Comparison of ENCODE assay signal across 11 mouse cellular contexts in the genomic region with DNA sequence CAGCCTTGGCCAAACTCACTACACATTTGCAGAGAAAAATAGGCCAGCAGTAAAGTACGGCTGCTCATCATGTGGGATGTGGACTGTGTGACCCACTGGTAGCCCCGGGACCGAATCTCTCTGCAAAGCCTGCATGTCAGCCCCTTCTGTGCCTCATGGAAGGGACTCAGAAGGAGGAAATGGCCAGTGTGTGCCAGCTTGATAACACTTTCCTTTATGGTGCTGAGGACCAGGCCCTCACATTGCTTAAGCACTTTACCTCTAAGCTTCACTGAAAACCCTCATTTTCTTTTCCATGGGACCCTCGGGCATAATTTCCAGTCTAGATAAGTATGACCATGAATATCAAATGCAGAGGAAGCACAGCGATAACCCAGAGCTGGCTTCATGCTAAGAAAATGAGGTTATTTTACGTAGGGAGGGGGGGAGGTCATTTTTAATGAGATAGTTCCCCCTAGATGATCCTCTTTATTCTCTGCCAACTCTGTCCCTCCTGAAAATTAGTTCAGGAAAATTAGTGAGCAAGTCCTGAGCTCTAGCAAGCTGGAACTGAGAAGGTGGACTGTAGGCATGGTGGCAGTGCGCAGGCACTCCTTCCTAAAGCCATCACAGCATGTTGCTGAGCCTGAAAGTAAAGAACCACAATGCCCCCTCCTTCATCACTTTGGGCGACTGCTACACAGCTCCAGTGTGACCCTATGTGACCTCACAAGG.
DNase-seq lines count a peak whose midpoint lies in the region; ATAC-seq and TF ChIP-seq lines count a peak whose summit lies in the region.
"Had no signal": no experiment of that assay in that cellular context is flagged by ENCODE, and none has a peak within 500 bp of the region (broad histone marks: within the 10 kb centered on the region; RNA-seq: fewer than 3 reads in every experiment).

No protein-coding gene starts in this region.

- no peak overlapping the region for H3K4me2 ChIP-seq in intestine, embryonic 14.5 days (ENCODE audit: low read length)
- H3K4me2 ChIP-seq in intestine, postnatal 0 days (replicated peaks; ENCODE audit: low read depth), result no peak overlapping the region
- no peak overlapping the region for H3K4me2 ChIP-seq in hindbrain, embryonic 13.5 days
- H3K4me2 ChIP-seq in midbrain, embryonic 14.5 days (ENCODE audit: low read length), result no peak overlapping the region
- H3K4me2 ChIP-seq: embryonic facial prominence, embryonic 15.5 days had no signal

- 55% methylated on average over 8 of the region's 8 CpGs for WGBS in intestine, embryonic 14.5 days
- WGBS in intestine, postnatal 0 days, result 66% methylated on average over 8 of the region's 8 CpGs
- whole genome bisulfite sequencing in embryonic facial prominence, embryonic 10.5 days, result 73% methylated on average over 8 of the region's 8 CpGs
- WGBS in hindbrain, embryonic 13.5 days, result 47% methylated on average over 8 of the region's 8 CpGs
- WGBS in midbrain, embryonic 14.5 days, result 56% methylated on average over 8 of the region's 8 CpGs

- 0 out of 2 replicates have a peak, but pooled peaks have one; percentile 5 for ATAC-seq in intestine, embryonic 14.5 days (replicated peaks; ENCODE audit: low FRiP score, low TSS enrichment, low read depth)
- ATAC-seq in intestine, postnatal 0 days, result no peak
- peak; percentile 67 for ATAC-seq in hindbrain, embryonic 13.5 days (ENCODE audit: low FRiP score)
- no peak for ATAC-seq in midbrain, embryonic 14.5 days (ENCODE audit: low FRiP score, low TSS enrichment)
- no peak for ATAC-seq in erythroid progenitor cell, adult 5-6 weeks (replicated peaks; ENCODE audit: low FRiP score, poor library complexity, severe bottlenecking)

- H3K4me3 ChIP-seq in intestine, embryonic 14.5 days (ENCODE audit: low read depth, low read length), result no peak overlapping the region
- no peak overlapping the region for H3K4me3 ChIP-seq in intestine, postnatal 0 days (ENCODE audit: low read depth, low read length)
- H3K4me3 ChIP-seq in embryonic facial prominence, embryonic 10.5 days, result no peak overlapping the region
- no peak overlapping the region for H3K4me3 ChIP-seq in hindbrain, embryonic 13.5 days
- H3K4me3 ChIP-seq in midbrain, embryonic 14.5 days (replicated peaks; ENCODE audit: low read depth, low read length), result no peak overlapping the region
- H3K4me3 ChIP-seq: embryonic facial prominence, embryonic 15.5 days had no signal

- no peaks in the 10 kb centered on the region for H3K27me3 ChIP-seq in intestine, embryonic 14.5 days (replicated peaks; ENCODE audit: control insufficient read depth, insufficient read depth, low read length)
- H3K27me3 ChIP-seq in intestine, postnatal 0 days (replicated peaks; ENCODE audit: control insufficient read depth, insufficient read depth, low read length), result no peaks in the 10 kb centered on the region
- no peaks in the 10 kb centered on the region for H3K27me3 ChIP-seq in embryonic facial prominence, embryonic 10.5 days (replicated peaks; ENCODE audit: low read depth, poor library complexity, severe bottlenecking)
- H3K27me3 ChIP-seq in hindbrain, embryonic 13.5 days, result no peaks in the 10 kb centered on the region
- H3K27me3 ChIP-seq in midbrain, embryonic 14.5 days (ENCODE audit: control insufficient read depth, insufficient read depth, low read length), result no peaks in the 10 kb centered on the region
- H3K27me3 ChIP-seq: embryonic facial prominence, embryonic 15.5 days had no signal

- H3K36me3 ChIP-seq in intestine, embryonic 14.5 days (ENCODE audit: control insufficient read depth, insufficient read depth, low read length), result no peaks in the 10 kb centered on the region
- no peaks in the 10 kb centered on the region for H3K36me3 ChIP-seq in intestine, postnatal 0 days (ENCODE audit: control insufficient read depth, insufficient read depth)
- H3K36me3 ChIP-seq in embryonic facial prominence, embryonic 10.5 days (replicated peaks), result no peaks in the 10 kb centered on the region
- H3K36me3 ChIP-seq in hindbrain, embryonic 13.5 days, result no peaks in the 10 kb centered on the region
- no peaks in the 10 kb centered on the region for H3K36me3 ChIP-seq in midbrain, embryonic 14.5 days (ENCODE audit: control insufficient read depth, insufficient read depth, low read length)
- H3K36me3 ChIP-seq: embryonic facial prominence, embryonic 15.5 days had no signal

- no peak for DNase-seq in intestine, embryonic 14.5 days (ENCODE audit: low spot score)
- no peak for DNase-seq in embryonic facial prominence, embryonic 10.5 days (ENCODE audit: low spot score)
- DNase-seq in midbrain, embryonic 14.5 days, result peak; percentile 54
- no peak for DNase-seq in adrenal gland, postnatal 10 days
- DNase-seq in ovary, adult 18-20 months (ENCODE audit: low spot score), result no peak
- DNase-seq: right cerebral cortex, postnatal 14 days; thymus, postnatal 36 days had no signal

- no peaks in the 10 kb centered on the region for H3K9me3 ChIP-seq in intestine, embryonic 14.5 days (ENCODE audit: control insufficient read depth, low read length)
- H3K9me3 ChIP-seq in intestine, postnatal 0 days (ENCODE audit: control insufficient read depth), result no peaks in the 10 kb centered on the region
- H3K9me3 ChIP-seq in embryonic facial prominence, embryonic 10.5 days, result no peaks in the 10 kb centered on the region
- no peaks in the 10 kb centered on the region for H3K9me3 ChIP-seq in hindbrain, embryonic 13.5 days
- H3K9me3 ChIP-seq in midbrain, embryonic 14.5 days (ENCODE audit: control insufficient read depth, low read length), result no peaks in the 10 kb centered on the region
- H3K9me3 ChIP-seq: embryonic facial prominence, embryonic 15.5 days had no signal

- peaks cover 57% of the 10 kb centered on the region for H3K4me1 ChIP-seq in intestine, embryonic 14.5 days (replicated peaks; ENCODE audit: control insufficient read depth, insufficient read depth, low read length)
- no peaks in the 10 kb centered on the region for H3K4me1 ChIP-seq in intestine, postnatal 0 days (replicated peaks; ENCODE audit: control insufficient read depth, insufficient read depth, low read length)
- H3K4me1 ChIP-seq in embryonic facial prominence, embryonic 10.5 days, result peaks cover 41% of the 10 kb centered on the region
- peaks cover 36% of the 10 kb centered on the region for H3K4me1 ChIP-seq in hindbrain, embryonic 13.5 days (replicated peaks)
- H3K4me1 ChIP-seq in midbrain, embryonic 14.5 days (ENCODE audit: control insufficient read depth, insufficient read depth, low read length), result peaks cover 14% of the 10 kb centered on the region

- no peak for TF ChIP-seq CTCF in intestine, postnatal 0 days (IDR thresholded peaks at IDR 0.05; ENCODE audit: low read depth)

- H3K9ac ChIP-seq in intestine, embryonic 14.5 days (ENCODE audit: low read length), result no peak overlapping the region
- H3K9ac ChIP-seq in intestine, postnatal 0 days (ENCODE audit: low read depth, low read length), result no peak overlapping the region
- 0 out of 2 replicates have a peak overlapping the region, but pooled peaks have one; percentile 35 for H3K9ac ChIP-seq in hindbrain, embryonic 13.5 days
- H3K9ac ChIP-seq in midbrain, embryonic 14.5 days (replicated peaks; ENCODE audit: low read length), result 0 out of 2 replicates have a peak overlapping the region, but pooled peaks have one; percentile 23
- H3K9ac ChIP-seq: embryonic facial prominence, embryonic 15.5 days had no signal

- peak overlapping the region; percentile 65 for H3K27ac ChIP-seq in intestine, embryonic 14.5 days (ENCODE audit: low read depth)
- H3K27ac ChIP-seq in intestine, postnatal 0 days (ENCODE audit: low read depth, low read length), result no peak overlapping the region
- H3K27ac ChIP-seq in embryonic facial prominence, embryonic 10.5 days (replicated peaks), result peak overlapping the region; percentile 69
- H3K27ac ChIP-seq in hindbrain, embryonic 13.5 days, result peak overlapping the region; percentile 91
- peak overlapping the region; percentile 69 for H3K27ac ChIP-seq in midbrain, embryonic 14.5 days (replicated peaks; ENCODE audit: low read depth, low read length)

Comparison
In these comparisons a context has a peak if more than half of its experiments do, and no peak if none do; other contexts are left out.
1. ATAC-seq: peak in intestine, embryonic 14.5 days (single experiment) and hindbrain, embryonic 13.5 days (single experiment); none in intestine, postnatal 0 days (single experiment), midbrain, embryonic 14.5 days (single experiment) and erythroid progenitor cell, adult 5-6 weeks (single experiment).
2. H3K9ac ChIP-seq: peak in hindbrain, embryonic 13.5 days (single experiment) and midbrain, embryonic 14.5 days (single experiment); none in intestine, embryonic 14.5 days (single experiment) and intestine, postnatal 0 days (single experiment).